Mouse (Mus musculus) liver, embryonic 14.5 days (tissue): ENCODE data around the gene Inpp5f.

Source experiments
- CTCF ChIP-seq: IDR thresholded peaks from 2 replicates; pipeline ENCODE4 v1.5.1; 2016; ENCODE audit warnings: antibody characterized with exemption, low read depth, control low read depth
- EP300 ChIP-seq: IDR thresholded peaks from 2 replicates; pipeline ENCODE4 v1.6.1; 2016; ENCODE audit warnings: antibody characterized with exemption, low read depth

DNA sequence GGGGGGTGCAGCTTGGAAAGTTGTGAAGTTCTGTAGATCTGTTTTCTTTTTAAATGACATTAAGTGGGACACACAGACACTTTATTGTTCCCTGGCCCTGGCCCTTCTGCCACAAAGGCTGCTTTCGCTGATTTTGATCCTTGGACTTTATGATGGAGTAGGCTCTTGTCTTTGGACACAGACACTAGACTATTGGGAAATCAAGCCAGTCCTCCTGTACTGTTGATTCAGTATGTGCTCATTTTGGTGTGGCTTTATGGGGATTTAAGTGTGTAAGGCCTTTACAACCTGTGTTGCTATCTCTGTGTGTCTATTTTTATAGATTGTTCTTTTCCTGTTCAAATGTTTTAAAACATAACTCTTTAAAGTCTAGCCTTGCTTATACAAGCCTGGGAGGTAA lies 6.5 kb downstream of the Inpp5f start:
- no peak for TF ChIP-seq CTCF
- TF ChIP-seq EP300 = no peak
